Mouse (Mus musculus): Measurements from ENCODE around the gene Zfp174. TPM values are rescaled to one million over a fixed set of nuclear protein-coding genes. Genes with fewer than 3 reads are reported as not detected.
A peak's percentile ranks its signal among the peaks of the same experiment; 100 is the strongest.
"Not testable (repeated sequence)": the region's sequence is repeated elsewhere in the genome, so short reads cannot be mapped to it uniquely, and the experiment has no call there.

Zfp174 gene
- polyA plus RNA-seq, 1 experiment from 2014 or later = 0.70 TPM

GRCm38 (mm10) chr16:3848416-3848815 lies 1.3 kb downstream of the Zfp174 start:
- Histone ChIP-seq H3K27ac (ENCODE audit: low read depth) (no peak overlapping the region), H3K9me3 (ENCODE audit: low read length) (no peaks in the 10 kb centered on the region), H3K36me3 (replicated peaks; ENCODE audit: insufficient read depth, low read length) (no peaks in the 10 kb centered on the region), H3K27me3 (ENCODE audit: insufficient read depth, low read length) (no peaks in the 10 kb centered on the region), H3K4me2 (ENCODE audit: low read depth, low read length) (peak overlapping the region; percentile 85; the same call in 1 of the 2 replicates), H3K9ac (replicated peaks) (no peak overlapping the region), H3K4me3 (ENCODE audit: low read depth, low read length) (no peak overlapping the region), H3K4me1 (ENCODE audit: insufficient read depth) (peaks cover 13% of the 10 kb centered on the region)
- WGBS (ENCODE audit: insufficient replicate concordance) = 65% methylated on average over 3 of the region's 3 CpGs
- ATAC-seq (no peak), DNase-seq (no peak)
- no peak for TF ChIP-seq EP300 (IDR thresholded peaks at IDR 0.05; ENCODE audit: low read depth)
- peak; percentile 40 for TF ChIP-seq CTCF (IDR thresholded peaks at IDR 0.05; ENCODE audit: low read depth)

DNA sequence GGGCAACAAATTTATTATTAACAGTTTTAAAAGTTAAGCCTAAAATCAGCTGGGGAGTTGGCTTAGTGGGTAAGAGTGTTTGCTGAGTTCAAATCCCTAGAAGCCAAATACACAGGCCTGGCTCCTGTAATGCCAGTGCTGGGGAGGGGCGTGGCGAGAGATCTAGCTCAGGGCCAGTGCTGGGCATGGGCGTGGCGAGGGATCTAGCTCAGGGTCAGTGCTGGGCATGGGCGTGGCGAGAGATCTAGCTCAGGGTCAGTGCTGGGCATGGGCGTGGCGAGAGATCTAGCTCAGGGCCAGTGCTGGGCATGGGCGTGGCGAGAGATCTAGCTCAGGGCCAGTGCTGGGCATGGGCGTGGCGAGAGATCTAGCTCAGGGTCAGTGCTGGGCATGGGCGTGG lies 4.2 kb downstream of the Zfp174 start:
- not testable (repeated sequence) for H3K9ac ChIP-seq (replicated peaks); H3K27ac ChIP-seq (ENCODE audit: low read depth); DNase-seq; H3K4me1 ChIP-seq (ENCODE audit: insufficient read depth); ATAC-seq; H3K9me3 ChIP-seq (ENCODE audit: low read length); H3K4me2 ChIP-seq (ENCODE audit: low read depth, low read length); H3K4me3 ChIP-seq (ENCODE audit: low read depth, low read length); H3K36me3 ChIP-seq (replicated peaks; ENCODE audit: insufficient read depth, low read length); H3K27me3 ChIP-seq (ENCODE audit: insufficient read depth, low read length)
- WGBS (ENCODE audit: insufficient replicate concordance) = 81% methylated on average over 13 of the region's 13 CpGs

DNA sequence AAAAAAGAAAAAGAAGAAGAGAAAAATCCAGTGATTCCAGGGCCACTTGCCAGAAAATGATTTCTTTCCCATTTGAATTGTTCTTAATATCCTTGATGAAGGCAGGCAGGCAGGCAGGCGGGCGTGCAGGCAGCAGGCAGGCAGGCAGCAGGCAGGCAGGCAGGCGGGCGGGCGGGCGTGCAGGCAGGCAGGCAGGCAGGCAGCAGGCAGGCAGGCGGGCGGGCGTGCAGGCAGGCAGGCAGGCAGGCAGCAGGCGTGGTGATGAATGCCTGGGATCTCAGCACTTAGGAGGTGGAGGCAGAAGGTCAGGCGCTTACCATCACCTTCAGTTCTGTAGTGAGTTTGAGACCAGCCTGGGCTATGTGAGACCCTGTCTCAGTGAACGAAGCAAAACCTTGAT lies 5.5 kb downstream of the Zfp174 start:
- Histone ChIP-seq H3K9me3 (ENCODE audit: low read length) (no peaks in the 10 kb centered on the region), H3K4me1 (ENCODE audit: insufficient read depth) (peaks cover 5% of the 10 kb centered on the region), H3K4me3 (ENCODE audit: low read depth, low read length) (no peak overlapping the region), H3K9ac (replicated peaks) (no peak overlapping the region), H3K36me3 (replicated peaks; ENCODE audit: insufficient read depth, low read length) (peaks cover 6% of the 10 kb centered on the region), H3K4me2 (ENCODE audit: low read depth, low read length) (no peak overlapping the region), H3K27me3 (ENCODE audit: insufficient read depth, low read length) (no peaks in the 10 kb centered on the region), H3K27ac (ENCODE audit: low read depth) (no peak overlapping the region)
- TF ChIP-seq CTCF (IDR thresholded peaks at IDR 0.05; ENCODE audit: low read depth) = no peak
- 76% methylated on average over 9 of the region's 12 CpGs for WGBS (ENCODE audit: insufficient replicate concordance)
- DNase-seq = no peak
- no peak for ATAC-seq

GRCm38 (mm10) chr16:3854437-3855182 lies 7.5 kb downstream of the Zfp174 start:
- TF ChIP-seq CTCF (IDR thresholded peaks at IDR 0.05; ENCODE audit: low read depth) (no peak), EP300 (IDR thresholded peaks at IDR 0.05; ENCODE audit: low read depth) (no peak)
- H3K9ac ChIP-seq (replicated peaks) = no peak overlapping the region
- no peak overlapping the region for H3K4me3 ChIP-seq (ENCODE audit: low read depth, low read length)
- 70% methylated on average over 11 of the region's 11 CpGs for WGBS (ENCODE audit: insufficient replicate concordance)
- ATAC-seq (no peak), DNase-seq (no peak)
- H3K4me1 ChIP-seq (ENCODE audit: insufficient read depth) = no peaks in the 10 kb centered on the region
- H3K9me3 ChIP-seq (ENCODE audit: low read length) = no peaks in the 10 kb centered on the region
- H3K27ac ChIP-seq (ENCODE audit: low read depth) = no peak overlapping the region
- peaks cover 6% of the 10 kb centered on the region for H3K36me3 ChIP-seq (replicated peaks; ENCODE audit: insufficient read depth, low read length)
- no peak overlapping the region for H3K4me2 ChIP-seq (ENCODE audit: low read depth, low read length)
- H3K27me3 ChIP-seq (ENCODE audit: insufficient read depth, low read length) = no peaks in the 10 kb centered on the region

DNA sequence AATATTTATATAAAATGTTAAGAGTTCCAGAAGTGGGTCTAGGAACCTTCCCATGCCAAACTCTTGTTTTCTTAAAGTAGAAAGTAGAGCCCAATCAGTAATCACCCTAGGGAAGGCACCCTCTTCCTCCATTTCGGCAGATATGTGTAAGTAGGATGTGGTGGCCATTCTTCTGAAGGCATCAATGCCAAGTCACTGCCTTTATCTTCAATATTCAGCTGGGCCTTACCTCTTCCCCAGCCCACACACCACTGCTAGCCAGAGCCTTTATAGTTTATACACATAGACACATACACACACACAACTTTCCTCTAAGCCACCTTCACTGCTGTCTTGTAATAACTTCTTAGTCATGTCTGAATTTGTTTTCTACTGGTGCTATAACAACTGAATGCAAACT lies 8.7 kb downstream of the Zfp174 start:
- no peak for ATAC-seq
- TF ChIP-seq CTCF (IDR thresholded peaks at IDR 0.05; ENCODE audit: low read depth) = no peak
- H3K9me3 ChIP-seq (ENCODE audit: low read length) = no peaks in the 10 kb centered on the region
- H3K4me2 ChIP-seq (ENCODE audit: low read depth, low read length) = no peak overlapping the region
- H3K27ac ChIP-seq (ENCODE audit: low read depth) = no peak overlapping the region
- 55% methylated on average over 1 of the region's 1 CpGs for WGBS (ENCODE audit: insufficient replicate concordance)
- peaks cover 10% of the 10 kb centered on the region for H3K36me3 ChIP-seq (replicated peaks; ENCODE audit: insufficient read depth, low read length)
- DNase-seq = no peak
- H3K4me1 ChIP-seq (ENCODE audit: insufficient read depth) = no peaks in the 10 kb centered on the region
- no peak overlapping the region for H3K9ac ChIP-seq (replicated peaks)
- H3K4me3 ChIP-seq (ENCODE audit: low read depth, low read length) = no peak overlapping the region
- H3K27me3 ChIP-seq (ENCODE audit: insufficient read depth, low read length) = no peaks in the 10 kb centered on the region

DNA sequence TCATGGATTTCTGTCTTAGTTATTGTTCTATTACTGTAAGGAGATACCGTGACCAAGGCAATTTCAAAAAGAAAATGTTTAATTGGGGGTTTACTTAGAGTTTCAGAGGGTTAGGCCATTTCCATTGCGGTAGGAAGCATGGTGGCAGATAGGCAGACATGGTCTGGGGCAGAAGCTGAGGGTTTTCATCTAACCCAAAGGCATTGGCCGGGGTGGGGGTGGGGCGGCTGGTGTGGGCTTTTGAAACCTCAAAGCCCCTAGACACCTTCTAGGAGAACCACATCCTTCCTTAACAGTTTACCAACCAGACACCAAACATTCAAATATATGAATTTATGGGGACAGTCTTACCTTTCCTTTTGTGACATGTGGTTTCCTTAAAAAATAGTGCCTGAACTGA lies 12.2 kb downstream of the Zfp174 start:
- DNase-seq (no peak), ATAC-seq (no peak)
- H3K27ac ChIP-seq (ENCODE audit: low read depth) = no peak overlapping the region
- no peaks in the 10 kb centered on the region for H3K9me3 ChIP-seq (ENCODE audit: low read length)
- H3K4me3 ChIP-seq (ENCODE audit: low read depth, low read length) = no peak overlapping the region
- no peaks in the 10 kb centered on the region for H3K4me1 ChIP-seq (ENCODE audit: insufficient read depth)
- TF ChIP-seq EP300 (IDR thresholded peaks at IDR 0.05; ENCODE audit: low read depth) = no peak
- TF ChIP-seq CTCF (IDR thresholded peaks at IDR 0.05; ENCODE audit: low read depth) = no peak
- H3K4me2 ChIP-seq (ENCODE audit: low read depth, low read length) = no peak overlapping the region
- no peak overlapping the region for H3K9ac ChIP-seq (replicated peaks)
- WGBS (ENCODE audit: insufficient replicate concordance) = 43% methylated on average over 4 of the region's 4 CpGs
- H3K27me3 ChIP-seq (ENCODE audit: insufficient read depth, low read length) = no peaks in the 10 kb centered on the region
- H3K36me3 ChIP-seq (replicated peaks; ENCODE audit: insufficient read depth, low read length) = peaks cover 24% of the 10 kb centered on the region
